Mouse (Mus musculus): Measurements from ENCODE around the gene Ripply1. TPM values are rescaled to one million over a fixed set of nuclear protein-coding genes. Genes with fewer than 3 reads are reported as not detected.

Gene Ripply1
- polyA plus RNA-seq, 1 experiment from 2014 or later = 0.19 TPM

Other genes starting within 250 kb of the Ripply1 start
- 5.2 and 18.7 TPM in 2 replicates for gene Rnf128, start 219.0 kb downstream of the Ripply1 start, polyA plus RNA-seq (2015; fragmentation: Nextera tagmentation; extraction: Ambion mirVana)
- 0.47 and 0.83 TPM in 2 replicates for gene Tbc1d8b, start 97.4 kb downstream of the Ripply1 start, polyA plus RNA-seq (2015; fragmentation: Nextera tagmentation; extraction: Ambion mirVana)
- not detected in 2 replicates for gene Gm15013, start 67.9 kb downstream of the Ripply1 start, polyA plus RNA-seq (2015; fragmentation: Nextera tagmentation; extraction: Ambion mirVana)
- 0.27 and 1.9 TPM in 2 replicates for gene Cldn2, start 18.5 kb upstream of the Ripply1 start, polyA plus RNA-seq (2015; fragmentation: Nextera tagmentation; extraction: Ambion mirVana)
- gene Morc4, start 89.3 kb upstream of the Ripply1 start, polyA plus RNA-seq (2015; fragmentation: Nextera tagmentation; extraction: Ambion mirVana) = 4.7 and 5.7 TPM in 2 replicates
- 4.0 and 4.2 TPM in 2 replicates for gene Rbm41, start 216.2 kb upstream of the Ripply1 start, polyA plus RNA-seq (2015; fragmentation: Nextera tagmentation; extraction: Ambion mirVana)

Data from neural tube, embryonic 15.5 days (tissue).